Mouse (Mus musculus) testis, postnatal 10 days (tissue): Measurements from ENCODE around the gene Cfl2.

ENCODE experiments used
- DNase-seq: peaks from one replicate; pipeline ENCODE4 v3.0.0; 2021; ENCODE audit warnings: low spot score

The Cfl2 gene

GRCm38 (mm10) chr12:54830574-54830973 lies 32.1 kb downstream of the Cfl2 start:
- DNase-seq = peak; percentile 87

GRCm38 (mm10) chr12:54829876-54830275 lies 32.8 kb downstream of the Cfl2 start:
- DNase-seq = no peak

DNA sequence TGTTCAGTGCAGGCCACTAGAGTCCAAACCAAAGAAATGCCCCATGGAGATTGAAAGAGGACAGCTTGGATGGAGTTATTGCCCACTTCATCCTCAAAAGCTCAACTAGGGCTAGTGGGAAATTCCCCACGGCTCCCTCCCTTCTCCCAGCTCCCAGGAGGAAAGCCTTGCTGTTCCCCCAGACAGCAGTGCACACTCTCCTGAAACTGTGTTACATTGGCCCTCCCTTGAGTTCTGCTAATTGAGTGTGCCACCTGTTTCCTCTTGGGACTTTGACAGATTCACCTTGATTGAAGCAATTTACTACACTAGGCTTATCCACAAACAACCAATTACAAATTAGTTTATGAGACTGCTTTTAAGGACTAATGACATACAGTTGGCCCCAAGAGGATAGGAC lies 34.6 kb downstream of the Cfl2 start:
- DNase-seq = no peak

GRCm38 (mm10) chr12:54825202-54825601 lies 37.5 kb downstream of the Cfl2 start:
- DNase-seq = no peak

DNA sequence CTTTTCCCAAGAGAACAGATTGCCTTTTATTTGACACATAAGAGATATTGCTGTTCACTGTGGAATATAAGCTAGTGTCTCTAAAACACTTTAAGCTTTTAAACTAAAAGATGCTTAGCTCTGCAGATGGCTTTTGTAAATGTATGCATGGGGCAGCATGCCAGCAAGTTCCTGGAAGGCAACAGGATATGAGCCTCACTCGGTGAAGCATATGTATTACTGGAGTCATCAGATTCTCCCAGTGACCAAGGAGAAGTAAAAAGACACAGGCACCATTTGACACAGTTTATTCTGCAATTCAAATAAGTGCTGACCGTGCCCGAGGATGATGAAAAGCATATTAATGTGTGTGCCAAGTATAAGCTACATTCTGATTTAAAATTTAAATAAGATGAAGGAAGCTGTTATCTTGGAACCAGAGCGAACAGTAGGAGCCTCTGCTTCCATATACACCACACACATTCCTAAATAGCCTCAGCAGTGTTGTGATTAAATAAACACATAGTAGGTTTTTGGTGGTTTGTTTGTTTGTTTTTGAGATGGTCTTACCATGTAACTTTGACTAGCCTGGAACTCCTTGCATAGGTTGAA lies 39.7 kb downstream of the Cfl2 start:
- DNase-seq = no peak

DNA sequence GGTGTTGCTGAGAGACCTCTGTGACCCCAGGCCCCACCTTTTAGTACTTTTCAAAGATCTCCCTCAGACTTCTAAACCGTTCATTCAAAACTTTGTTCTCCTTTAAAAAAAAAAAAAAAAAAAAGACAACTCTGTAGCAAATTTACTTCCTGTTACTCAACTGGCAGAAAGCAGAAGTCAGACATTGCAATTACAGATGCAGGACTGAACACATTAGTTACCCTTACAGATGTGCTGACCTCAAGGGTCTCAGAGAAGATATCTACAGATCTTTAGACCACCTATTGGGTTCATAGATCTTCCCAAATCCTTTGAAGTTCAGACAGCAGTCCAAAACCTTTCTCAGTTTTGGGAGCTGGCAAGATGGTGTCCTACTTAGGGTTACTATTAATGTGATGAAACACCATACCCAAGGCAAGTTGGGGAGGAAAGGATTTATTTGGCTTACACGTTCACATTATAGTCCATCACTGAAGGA lies 42.0 kb downstream of the Cfl2 start:
- DNase-seq = no peak

GRCm38 (mm10) chr12:54819181-54819935 lies 43.3 kb downstream of the Cfl2 start:
- no peak for DNase-seq

- no peak for DNase-seq
These were observed 52.5 kb downstream of the Cfl2 start for GRCm38 (mm10) chr12:54810142-54810541.
